Mouse (Mus musculus) granulocyte monocyte progenitor cell, adult 5-6 weeks (primary cell): ENCODE measurements around the gene Dnajb7. TPM values are rescaled to one million over a fixed set of nuclear protein-coding genes. Genes with fewer than 3 reads are reported as not detected.

Experiments used
- ATAC-seq: replicated peaks from 2 replicates; pipeline ENCODE4 v1.8.0; 2016; ENCODE audit warnings: mild to moderate bottlenecking, moderate TSS enrichment, inconsistent platforms; ENCODE audit not compliant: poor library complexity, severe bottlenecking
- total RNA-seq, 2 experiments: library from RNA; stranded (forward) in 1 of 2; stranded (reverse) in 1 of 2; fragments of 200-712, 200-1000 nt in 1 of 2; fragments of >200 nt in 1 of 2; fragmentation: Nextera tagmentation in 1 of 2; gene quantifications; 2 replicates each; pipeline ENCODE4 v1.2.3; 2014 to 2017

Dnajb7 gene
- total RNA-seq, 2 experiments from 2014 or later, result not detected

GRCm38 (mm10) chr15:81368601-81369000 is 39.5 kb downstream of the Dnajb7 start:
- ATAC-seq, result no peak

GRCm38 (mm10) chr15:81366241-81366640 is 41.9 kb downstream of the Dnajb7 start:
- no peak for ATAC-seq

- ATAC-seq, result 0 out of 2 replicates have a peak, but pooled peaks have one; percentile 23
These were observed 42.9 kb downstream of the Dnajb7 start for GRCm38 (mm10) chr15:81365246-81365645.

- ATAC-seq, result no peak
These were observed 43.8 kb downstream of the Dnajb7 start for GRCm38 (mm10) chr15:81364271-81364670.

GRCm38 (mm10) chr15:81362501-81362900 is 45.6 kb downstream of the Dnajb7 start:
- no peak for ATAC-seq

- no peak for ATAC-seq
These were observed 46.6 kb downstream of the Dnajb7 start for GRCm38 (mm10) chr15:81361417-81362015.

GRCm38 (mm10) chr15:81361022-81361404 is 47.1 kb downstream of the Dnajb7 start:
- ATAC-seq, result peak; percentile 77

- ATAC-seq, result peak; percentile 96
These were observed 47.6 kb downstream of the Dnajb7 start, which contains the start of gene Slc25a17 for GRCm38 (mm10) chr15:81360345-81361021. Gene Slc25a17 (minus strand): TSS chr15:81360812.

- 0 out of 2 replicates have a peak, but pooled peaks have one; percentile 13 for ATAC-seq
These were observed 48.7 kb downstream of the Dnajb7 start for GRCm38 (mm10) chr15:81359421-81359820.

- no peak for ATAC-seq
These were observed 49.2 kb downstream of the Dnajb7 start for GRCm38 (mm10) chr15:81358943-81359342.

GRCm38 (mm10) chr15:81356946-81357345 is 51.2 kb downstream of the Dnajb7 start:
- ATAC-seq, result no peak

Other genes starting within 250 kb of the Dnajb7 start
- 30.9 and 36.9 TPM in 2 replicates for gene Mrtfa, start 217.5 kb downstream of the Dnajb7 start, total RNA-seq (2014; fragmentation: Nextera tagmentation)
- gene Mrtfa, start 217.5 kb downstream of the Dnajb7 start, total RNA-seq (2017), result 11.1 and 12.6 TPM in 2 replicates
- not detected in 2 replicates for gene Mchr1, start 172.8 kb downstream of the Dnajb7 start, total RNA-seq (2014; fragmentation: Nextera tagmentation)
- not detected in 2 replicates for gene Mchr1, start 172.8 kb downstream of the Dnajb7 start, total RNA-seq (2017)
- gene Slc25a17, start 47.5 kb downstream of the Dnajb7 start, total RNA-seq (2014; fragmentation: Nextera tagmentation), result 66.2 and 71.3 TPM in 2 replicates
- gene Slc25a17, start 47.5 kb downstream of the Dnajb7 start, total RNA-seq (2017), result 69.2 and 87.4 TPM in 2 replicates
- 134 and 171 TPM in 2 replicates for gene St13, start 8.2 kb downstream of the Dnajb7 start, total RNA-seq (2014; fragmentation: Nextera tagmentation)
- gene St13, start 8.2 kb downstream of the Dnajb7 start, total RNA-seq (2017), result 292 and 310 TPM in 2 replicates
- gene Xpnpep3, start 8.2 kb downstream of the Dnajb7 start, total RNA-seq (2014; fragmentation: Nextera tagmentation), result 14.8 and 17.3 TPM in 2 replicates
- gene Xpnpep3, start 8.2 kb downstream of the Dnajb7 start, total RNA-seq (2017), result 17.1 and 22.4 TPM in 2 replicates
- gene Rbx1, start 58.0 kb upstream of the Dnajb7 start, total RNA-seq (2014; fragmentation: Nextera tagmentation), result 251 and 317 TPM in 2 replicates
- gene Rbx1, start 58.0 kb upstream of the Dnajb7 start, total RNA-seq (2017), result 170 and 241 TPM in 2 replicates
- 120 and 136 TPM in 2 replicates for gene Ep300, start 177.1 kb upstream of the Dnajb7 start, total RNA-seq (2014; fragmentation: Nextera tagmentation)
- gene Ep300, start 177.1 kb upstream of the Dnajb7 start, total RNA-seq (2017), result 20.7 and 38.5 TPM in 2 replicates